Mouse (Mus musculus) cerebellum, adult (tissue): ENCODE data around the gene Gstz1.
A peak's percentile ranks its signal among the peaks of the same experiment; 100 is the strongest.
"Not testable (repeated sequence)": the region's sequence is repeated elsewhere in the genome, so short reads cannot be mapped to it uniquely, and the experiment has no call there.

Experiments
- ATAC-seq: cut with Nextera tagmentation; 2 replicates; pipeline ENCODE4 v1.9.2; 2017; ENCODE audit warnings: mild to moderate bottlenecking, moderate library complexity, mixed read lengths; ENCODE audit not compliant: insufficient number of reproducible peaks, low FRiP score, low TSS enrichment

Gstz1 gene

DNA sequence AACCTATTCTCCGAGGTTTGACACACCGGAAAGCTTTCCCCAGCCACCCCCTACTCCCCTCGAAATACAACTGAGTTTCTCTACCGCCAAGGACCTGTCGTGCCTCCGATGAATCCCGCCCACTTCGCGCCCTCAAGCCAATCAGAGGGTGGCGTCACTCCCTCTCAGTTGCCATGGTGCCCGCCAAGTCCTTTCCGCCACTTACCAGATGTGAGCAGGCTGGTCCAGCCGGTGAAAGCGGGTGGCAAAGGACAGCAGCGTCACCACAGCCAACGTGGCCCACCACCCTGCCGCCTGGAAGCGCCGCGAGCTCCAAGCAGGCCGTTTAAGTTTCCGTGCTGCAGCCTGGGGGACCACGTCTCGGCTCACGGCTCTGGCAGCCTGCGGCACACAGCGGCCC lies at the start of gene Gstz1:
TSS of gene Gstz1 (plus strand) at position 200 of the 400 bp plus-strand sequence.
- peak; percentile 63 for ATAC-seq

DNA sequence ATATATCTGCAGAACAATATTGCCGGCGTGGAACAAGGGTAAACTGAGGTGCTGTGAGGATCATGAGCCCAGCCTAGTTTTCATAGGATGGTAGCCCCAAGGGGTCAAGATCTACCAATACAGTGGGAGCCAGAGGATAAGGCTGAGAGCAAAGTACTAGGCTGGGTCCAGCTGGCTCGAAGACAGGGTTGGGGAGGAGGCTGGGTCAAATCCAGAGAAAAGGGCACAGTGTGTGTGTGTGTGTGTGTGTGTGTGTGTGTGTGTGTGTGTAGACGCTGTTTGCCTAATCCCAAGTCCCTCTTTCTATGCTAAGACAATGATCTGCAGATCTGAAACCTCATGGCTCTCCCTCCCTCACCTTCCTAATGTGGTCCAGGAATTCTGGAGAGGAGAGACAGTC lies 46.6 kb upstream of the Gstz1 start:
- ATAC-seq = no peak

DNA sequence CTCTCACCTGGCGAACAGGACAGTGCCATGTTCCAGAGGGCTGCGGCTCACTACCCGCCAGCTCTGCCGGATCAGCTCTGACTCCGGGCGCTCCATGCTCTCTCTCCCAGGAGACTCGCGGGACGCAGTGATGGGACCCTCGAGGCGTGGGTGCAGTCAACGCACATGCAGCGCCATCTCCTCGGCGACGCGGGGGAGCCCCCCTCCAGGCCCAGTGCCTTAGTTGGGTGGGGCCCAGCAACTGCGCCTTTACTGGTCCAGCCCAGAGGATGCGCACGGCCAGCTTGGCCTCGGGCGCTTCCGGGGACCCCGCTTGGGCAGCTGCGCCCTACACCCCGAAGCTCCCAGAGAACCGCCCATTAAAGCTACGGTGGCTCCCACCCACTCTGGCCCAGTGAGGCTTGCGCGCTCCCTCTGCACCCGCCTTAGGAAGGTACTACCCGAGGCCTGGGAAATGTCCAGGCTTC lies 44.8 kb upstream of the Gstz1 start, which contains the start of gene Ngb:
TSS of gene Ngb (minus strand) at position 375 of the 467 bp plus-strand sequence.
- ATAC-seq = no peak

DNA sequence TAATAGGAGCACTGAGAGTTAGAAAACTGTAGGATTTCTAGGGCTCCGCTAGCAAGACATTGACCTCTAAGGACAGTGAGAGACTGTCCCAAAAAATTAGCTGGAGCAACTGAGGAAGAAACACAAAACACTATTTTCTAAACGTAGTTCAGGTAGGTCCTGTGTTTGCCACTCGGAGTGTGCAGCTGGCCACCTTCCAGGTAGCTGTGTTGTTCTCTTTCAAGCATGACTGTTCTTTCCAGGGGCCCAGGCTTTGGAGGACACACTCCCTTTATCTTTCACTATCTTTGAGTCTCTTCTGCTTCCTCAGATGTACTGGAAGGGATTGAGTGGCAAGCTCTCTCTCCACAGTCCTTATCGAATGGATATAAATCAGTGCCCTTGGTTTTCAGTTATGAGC lies 43.5 kb upstream of the Gstz1 start:
- no peak for ATAC-seq

DNA sequence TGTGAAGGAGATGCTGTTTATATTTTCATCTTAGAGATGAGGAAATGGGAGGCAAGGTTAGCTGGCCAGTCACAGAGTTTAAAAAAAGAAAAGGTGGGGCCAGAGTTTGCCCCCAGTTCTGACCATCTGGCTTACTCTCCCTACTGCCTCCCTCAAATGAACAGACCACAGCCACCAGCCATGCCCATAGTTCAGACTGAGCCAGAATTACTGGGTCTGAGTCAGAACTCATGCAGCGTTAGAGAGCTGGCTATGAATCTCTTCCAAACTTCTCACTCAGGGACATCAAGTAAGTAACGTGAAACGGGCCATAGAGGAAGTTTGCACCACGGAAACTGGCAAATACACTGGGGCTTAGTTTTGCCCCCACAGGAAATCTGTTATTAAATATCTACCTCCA lies 42.2 kb upstream of the Gstz1 start:
- no peak for ATAC-seq

DNA sequence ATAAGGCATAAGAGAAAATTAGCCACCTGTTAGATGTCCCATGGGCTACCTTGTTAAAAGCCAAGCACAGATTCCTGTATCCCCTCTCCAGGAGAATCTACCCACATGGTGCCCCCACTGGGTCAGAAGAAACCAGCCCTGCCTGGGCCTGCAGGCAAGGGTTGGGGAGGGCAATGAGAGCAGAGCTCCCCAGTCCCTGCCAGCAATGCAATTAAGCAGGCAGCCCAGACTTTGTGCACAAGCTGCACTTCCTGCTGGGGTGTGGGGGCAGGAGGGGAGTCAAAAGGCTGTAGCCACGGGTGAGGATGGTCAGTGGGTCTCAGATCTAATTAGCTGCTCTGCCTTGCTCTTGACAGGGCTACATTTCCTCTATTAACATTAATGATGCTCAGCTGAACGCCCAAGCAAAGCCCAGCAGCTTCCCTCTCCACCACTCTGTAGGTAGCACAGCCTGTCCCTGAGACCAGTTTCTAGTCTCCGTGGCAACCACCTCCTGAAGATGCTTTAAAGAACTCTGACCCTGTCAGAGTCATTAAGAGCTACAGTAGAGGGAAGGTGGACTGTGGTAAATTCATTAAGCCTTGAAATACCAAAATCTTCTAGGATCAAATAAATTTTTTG lies 39.5 kb upstream of the Gstz1 start:
- no peak for ATAC-seq

DNA sequence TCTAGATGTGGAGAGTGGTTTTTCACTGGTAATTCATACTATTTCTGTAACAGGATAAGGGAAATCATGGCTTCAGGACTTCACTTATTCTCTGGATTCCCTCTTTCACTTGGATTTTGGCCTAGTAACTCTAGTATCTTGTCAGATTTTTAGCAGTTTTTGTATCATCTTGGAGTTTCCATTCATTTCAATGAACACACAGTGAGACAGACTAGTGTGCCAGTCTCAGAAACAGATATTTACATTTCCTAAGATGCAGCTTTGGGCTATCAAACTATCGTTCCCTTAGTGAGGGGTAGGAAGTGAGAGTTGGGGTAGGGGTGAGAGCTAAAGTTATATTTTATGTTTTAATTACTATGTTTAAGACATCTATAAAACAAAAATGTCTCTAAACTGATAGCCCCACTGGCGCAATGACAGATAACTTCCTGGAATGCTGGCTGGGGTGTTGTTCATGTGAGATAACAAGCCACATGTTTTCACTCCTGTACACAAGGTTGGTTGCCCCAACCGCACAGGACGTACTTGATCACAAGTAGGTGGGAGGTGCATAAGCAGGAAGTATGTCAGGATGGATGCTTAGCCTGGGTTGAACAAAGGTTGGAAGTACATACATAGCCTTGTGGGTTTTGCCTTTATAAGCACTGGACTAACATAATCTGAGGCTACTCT lies 24.9 kb upstream of the Gstz1 start:
- ATAC-seq = no peak

DNA sequence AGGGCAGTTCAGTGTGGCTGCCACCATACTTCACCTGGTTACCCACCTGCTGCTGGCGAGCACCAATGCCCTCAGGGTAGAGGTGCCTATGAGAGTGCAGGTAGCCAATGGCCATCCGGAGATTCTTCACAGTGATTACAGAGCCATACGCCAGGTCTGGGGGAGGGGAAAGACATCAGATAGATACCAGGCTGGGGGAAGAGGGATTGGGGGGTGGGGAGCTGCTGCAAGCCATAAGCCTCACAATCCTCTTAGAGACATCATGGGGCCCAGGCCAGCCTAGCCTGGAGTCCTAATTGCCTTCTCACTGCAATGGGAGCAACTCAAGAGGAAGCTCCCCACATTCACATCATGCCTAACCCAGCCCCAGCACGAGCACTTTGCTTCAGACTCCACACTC lies 19.7 kb upstream of the Gstz1 start:
- ATAC-seq = no peak

DNA sequence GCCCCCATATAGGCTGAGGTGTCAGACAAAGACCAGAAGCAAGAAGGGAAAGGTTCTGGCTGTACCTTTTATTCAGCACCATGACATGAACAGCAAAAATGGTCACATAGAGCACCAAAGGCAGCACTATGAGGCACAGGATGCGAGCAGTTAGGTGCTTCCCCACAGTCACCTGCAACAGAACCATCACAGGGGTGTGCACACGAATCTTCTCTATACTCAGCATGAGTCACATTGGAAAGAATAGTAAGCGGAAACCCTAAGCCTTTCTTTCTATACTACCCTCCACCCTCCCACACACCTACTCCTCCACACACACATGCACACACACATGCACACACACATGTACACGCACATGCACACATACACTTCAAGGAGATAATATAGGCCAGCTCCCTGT lies 16.7 kb upstream of the Gstz1 start:
- ATAC-seq = no peak

DNA sequence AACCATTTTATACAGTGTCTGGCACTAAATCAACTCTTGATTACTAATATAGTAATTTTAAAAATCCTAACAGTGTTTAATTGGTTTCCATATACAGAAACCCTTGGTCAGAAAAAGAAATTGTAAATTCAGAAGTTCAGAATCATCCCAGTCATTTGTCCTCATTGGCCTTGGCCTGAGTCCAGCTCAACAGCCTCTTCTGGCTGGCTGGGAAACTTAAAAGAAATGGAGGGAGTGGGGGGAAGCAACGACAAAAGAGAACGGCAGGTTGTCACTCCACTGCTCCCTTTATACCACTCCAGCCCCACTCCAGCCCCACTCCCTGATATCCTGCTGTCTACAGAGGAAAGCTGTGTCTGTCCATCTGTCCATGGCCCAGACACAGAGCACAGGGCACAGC lies 15.8 kb upstream of the Gstz1 start:
- ATAC-seq = no peak

DNA sequence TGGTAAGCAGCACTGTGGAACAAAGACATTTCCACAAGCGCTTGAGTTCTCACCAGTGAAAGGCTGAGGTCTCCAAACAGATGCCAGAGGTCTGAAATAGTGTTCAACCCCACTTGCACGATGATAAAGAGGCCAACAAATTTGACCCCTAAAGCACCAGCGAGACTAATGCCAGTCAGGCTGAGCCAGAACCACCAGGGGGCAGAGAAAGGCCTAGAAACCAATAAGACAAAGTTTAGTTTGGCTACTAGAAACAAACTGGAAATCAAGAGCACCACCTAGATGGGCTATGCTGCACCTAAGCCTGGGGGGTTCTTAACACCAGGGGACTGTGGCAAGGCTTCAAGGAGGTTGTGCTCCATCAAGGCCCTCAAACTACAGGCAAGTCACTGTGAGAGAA lies 15.3 kb upstream of the Gstz1 start:
- no peak for ATAC-seq

DNA sequence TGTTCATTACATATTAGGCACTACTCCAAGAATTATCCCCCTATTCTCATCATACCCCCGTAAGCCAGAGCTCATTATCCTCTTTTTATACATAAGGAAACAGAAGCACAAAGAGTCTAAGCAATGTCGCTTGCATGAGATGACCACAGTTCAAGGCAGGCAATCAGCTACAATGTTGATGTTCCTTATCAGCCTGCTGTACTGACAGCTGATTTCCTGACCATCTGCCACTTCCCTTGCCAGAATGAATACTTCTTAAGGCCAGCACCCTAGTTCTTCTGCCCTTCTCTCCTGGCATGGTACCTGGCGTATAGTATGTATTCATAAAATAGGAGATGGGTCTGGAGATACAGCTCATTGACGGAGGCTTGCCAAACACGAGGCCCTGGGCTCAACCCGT lies 14.8 kb upstream of the Gstz1 start:
- no peak for ATAC-seq

DNA sequence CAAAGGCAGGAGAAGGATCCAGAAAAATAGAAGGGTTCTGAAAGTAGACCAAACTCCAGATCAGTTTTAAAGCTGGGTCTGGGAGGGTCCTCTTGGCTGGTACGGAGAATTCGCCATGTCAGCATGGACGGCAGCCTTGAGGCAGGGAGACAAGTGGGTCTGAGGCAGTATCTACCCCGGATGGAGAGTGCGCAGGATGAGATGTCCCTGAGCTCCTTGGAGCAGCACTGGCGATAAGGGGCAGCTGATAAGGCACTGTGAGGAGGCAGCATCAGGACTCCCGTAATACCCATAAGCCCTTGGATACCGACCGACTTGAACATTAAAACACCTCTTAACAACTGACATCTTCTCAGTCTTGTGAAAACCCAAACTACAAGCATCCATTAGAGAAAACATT lies 14.2 kb upstream of the Gstz1 start:
- ATAC-seq = no peak

DNA sequence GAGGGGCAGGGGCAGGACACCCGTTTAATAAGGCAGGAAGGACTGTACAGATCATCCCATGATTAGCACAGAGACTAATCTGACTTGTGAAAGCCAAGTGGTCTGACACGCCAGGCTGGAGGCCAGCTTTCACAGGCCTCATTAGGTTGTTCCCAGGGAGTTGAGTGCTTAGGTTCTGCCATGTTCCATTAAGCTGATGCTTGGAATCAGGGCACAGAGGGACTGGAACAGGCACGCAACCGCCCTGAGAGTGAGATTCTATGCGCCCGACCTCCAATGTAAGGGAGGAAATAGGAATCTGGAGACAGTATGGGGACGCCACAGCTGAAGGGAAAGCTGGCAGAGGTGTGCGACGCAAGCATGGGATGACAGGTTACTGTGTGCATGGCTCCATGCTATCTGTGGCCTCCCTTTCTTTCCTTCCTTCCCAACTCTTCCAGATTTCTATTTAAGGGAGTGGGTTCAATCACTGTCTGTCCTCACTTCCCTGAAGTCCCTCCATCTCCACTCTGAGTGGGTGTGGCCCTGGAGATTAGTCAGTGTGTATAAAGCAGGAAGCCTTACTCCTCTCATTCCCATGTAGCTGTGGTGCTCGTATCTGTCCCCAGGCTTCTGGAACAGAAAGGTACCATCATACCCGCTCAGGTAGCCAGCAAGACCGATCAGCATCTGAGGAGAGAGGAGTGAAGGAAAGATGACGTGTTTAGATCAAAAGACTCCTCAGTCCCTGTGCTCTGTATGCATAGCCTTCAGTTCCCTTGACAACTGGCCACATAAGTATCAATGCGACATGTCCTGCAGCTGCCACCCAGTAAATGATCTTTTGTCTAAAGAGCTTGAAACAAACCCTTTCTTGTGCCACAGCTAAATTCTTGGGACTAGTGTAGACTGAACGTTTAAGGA lies 9.3 kb upstream of the Gstz1 start:
- no peak for ATAC-seq

DNA sequence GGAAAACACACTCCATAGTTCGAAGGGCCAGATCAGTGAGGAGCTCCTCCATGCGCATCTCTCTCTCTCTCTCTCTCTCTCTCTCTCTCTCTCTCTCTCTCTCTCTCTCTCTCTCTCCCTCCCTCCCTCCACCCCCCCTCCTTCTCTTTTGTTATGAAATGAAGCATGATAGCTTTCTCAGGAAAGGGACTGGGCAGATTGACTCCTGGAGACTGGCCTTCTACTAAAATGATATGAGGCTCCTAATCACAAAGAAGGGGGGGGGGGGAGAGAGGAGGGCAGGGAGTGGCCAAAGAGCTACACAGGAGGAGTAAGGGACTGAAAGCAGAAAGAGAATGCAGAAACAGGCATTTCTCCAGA lies 8.6 kb upstream of the Gstz1 start:
- no peak for ATAC-seq

DNA sequence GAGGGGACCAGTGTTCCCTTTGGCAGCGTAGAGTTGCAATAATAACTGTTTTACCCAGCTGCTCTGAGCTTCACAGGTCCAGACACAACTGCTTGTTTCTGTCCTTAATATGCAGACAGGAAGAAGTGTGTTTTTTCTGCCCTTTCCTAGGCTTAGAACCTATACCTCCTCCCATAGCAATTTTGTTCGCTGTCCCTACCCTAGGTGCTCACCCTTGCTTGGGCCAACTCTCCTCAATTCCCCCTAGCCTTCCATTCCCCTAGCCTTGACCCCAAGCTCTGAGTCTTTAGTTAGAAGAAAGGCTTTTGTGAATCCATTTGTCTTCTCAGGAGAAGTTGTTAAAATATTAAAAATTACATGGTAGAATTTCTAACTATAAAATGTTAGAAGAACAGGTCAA lies 8.2 kb upstream of the Gstz1 start:
- no peak for ATAC-seq

DNA sequence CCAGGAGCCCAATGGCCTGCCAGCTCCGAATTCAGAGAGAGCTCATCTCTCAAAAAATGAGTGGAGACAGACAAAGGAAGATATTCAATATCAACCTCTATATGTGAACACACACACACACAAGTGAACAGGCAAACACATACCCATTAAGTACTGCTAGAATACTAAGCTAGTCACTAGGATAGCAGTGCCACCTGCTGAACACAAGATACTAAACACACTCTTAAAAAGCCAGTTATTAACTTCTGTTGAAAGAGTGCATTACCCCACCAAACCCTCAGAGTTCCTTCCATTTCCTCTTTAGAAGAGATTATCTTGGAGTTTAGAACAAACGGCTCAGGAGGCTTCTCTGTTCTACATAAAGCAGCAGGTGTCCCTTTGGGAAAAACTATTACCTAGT lies 4.8 kb upstream of the Gstz1 start:
- ATAC-seq = no peak

DNA sequence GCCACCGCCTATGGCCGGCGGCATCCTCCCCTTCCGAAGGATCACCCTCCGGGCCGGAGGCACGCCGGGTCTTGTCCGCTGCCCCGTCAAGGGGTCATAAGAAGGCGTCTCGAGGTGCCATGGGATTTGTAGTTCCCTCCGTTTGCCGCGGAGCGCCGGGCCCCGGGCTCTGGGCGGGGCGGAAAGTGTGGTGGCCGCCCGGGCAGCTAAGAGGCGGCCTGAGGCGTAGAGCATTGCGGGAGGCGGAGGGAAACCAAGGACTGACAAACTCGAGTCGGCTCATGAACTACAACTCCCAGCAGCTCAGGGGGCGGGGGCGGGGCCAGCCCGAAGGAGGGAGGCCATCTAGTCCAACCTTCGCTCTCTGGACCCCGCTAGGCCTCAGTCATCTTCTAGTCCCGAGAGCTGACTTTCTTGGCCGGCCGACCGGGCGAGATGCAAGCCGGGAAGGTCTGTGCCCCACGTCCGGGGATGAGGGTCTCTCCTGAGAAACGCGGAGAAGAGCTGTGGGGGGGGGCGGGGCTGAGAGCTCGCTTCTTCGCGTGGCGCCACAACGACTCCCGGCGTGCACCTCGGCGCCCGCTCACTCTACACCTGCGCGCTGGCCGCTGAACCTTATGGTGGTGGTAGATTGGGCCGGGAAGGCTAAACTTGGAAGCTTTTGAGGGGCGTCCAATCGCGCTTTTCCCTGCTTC lies 577 bp downstream of the Gstz1 start, which contains the start of gene Pomt2:
TSS of gene Pomt2 (minus strand) at position 574 of the 695 bp plus-strand sequence.
- ATAC-seq = peak; percentile 96

DNA sequence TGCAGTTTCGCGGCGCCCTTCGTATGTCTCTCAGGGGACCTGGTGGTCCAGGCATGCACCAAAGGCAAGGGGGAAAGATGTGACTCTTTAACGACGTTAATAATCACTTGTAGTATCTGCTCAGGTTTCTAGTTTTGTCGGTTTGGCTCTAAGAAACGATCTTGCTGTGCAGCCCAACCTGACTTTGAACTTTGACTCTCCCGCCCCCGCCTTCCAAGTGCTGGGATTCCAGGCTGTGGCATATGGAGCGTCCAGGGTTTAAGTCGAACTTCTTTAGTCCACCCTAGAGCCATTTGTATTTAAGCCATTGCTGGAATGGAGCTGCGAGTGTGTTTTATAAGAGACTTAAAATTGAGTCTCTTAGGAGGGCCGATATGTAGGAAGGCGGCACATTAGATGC lies 1.2 kb downstream of the Gstz1 start:
- ATAC-seq = no peak

DNA sequence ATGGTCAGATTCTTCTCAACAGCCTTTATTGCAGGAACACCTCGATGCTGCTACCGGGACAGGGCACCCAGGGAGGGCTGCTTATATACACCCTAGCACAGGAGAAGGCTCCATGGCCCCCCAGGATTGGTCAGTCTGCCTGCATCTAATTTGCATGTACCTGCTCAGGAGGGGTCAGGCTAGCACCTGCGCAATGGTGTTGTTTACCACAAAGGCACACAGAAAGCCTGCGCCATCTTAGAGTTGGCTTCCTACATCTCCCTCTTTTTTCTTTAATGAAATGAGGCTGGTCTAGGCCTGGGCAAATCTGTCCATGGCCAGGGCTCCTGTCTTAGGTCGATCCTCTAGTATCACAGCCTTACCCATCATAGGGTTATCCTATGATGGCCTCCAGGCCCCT lies 2.5 kb downstream of the Gstz1 start:
- ATAC-seq = no peak

DNA sequence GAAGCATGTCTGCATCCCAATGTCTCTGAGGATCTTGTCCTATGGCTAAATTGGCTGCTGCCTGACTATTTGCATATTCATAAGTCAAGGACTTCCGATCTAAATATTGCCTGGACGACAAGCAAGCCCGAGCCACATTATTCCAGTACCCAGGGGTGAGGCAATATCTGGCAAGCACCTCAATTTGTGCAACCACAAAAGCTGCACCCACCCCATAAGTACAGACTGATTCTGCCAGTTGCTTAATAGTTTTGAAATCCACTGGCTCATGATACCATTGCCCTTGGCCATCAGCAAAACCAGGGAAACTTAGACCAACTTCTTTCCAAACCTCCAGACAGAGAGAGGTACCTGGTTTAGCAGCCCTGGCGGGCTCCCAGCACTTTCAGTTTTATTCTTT lies 7.5 kb downstream of the Gstz1 start:
- ATAC-seq = not testable (repeated sequence)
